30 mouse cellular contexts compared by ENCODE assay signal in genomic region chr13:19649824-19650223, GRCm38 (mm10). TPM values are rescaled to one million over a fixed set of nuclear protein-coding genes. Genes with fewer than 3 reads are reported as not detected.
DNase-seq lines count a peak whose midpoint lies in the region; ATAC-seq and TF ChIP-seq lines count a peak whose summit lies in the region.
"Had no signal": no experiment of that assay in that cellular context is flagged by ENCODE, and none has a peak within 500 bp of the region (broad histone marks: within the 10 kb centered on the region; RNA-seq: fewer than 3 reads in every experiment).

No protein-coding gene starts in this region.

- TF ChIP-seq EP300 in liver, postnatal 0 days (IDR thresholded peaks at IDR 0.05; ENCODE audit: low read depth): peak; percentile 96

- H3K4me1 ChIP-seq in liver, embryonic 11.5 days (replicated peaks; ENCODE audit: control insufficient read depth, insufficient read depth, low read length): no peaks in the 10 kb centered on the region
- peaks cover 3% of the 10 kb centered on the region; the same call in 1 of the 2 replicates for H3K4me1 ChIP-seq in liver, postnatal 0 days (ENCODE audit: insufficient read depth)
- H3K4me1 ChIP-seq: embryonic facial prominence, embryonic 12.5 days; forebrain, embryonic 15.5 days; heart, embryonic 12.5 days; hindbrain, embryonic 10.5 days; limb, embryonic 10.5 days had no signal

- no peaks in the 10 kb centered on the region for H3K36me3 ChIP-seq in liver, embryonic 11.5 days (ENCODE audit: control insufficient read depth, insufficient read depth, low read length)
- H3K36me3 ChIP-seq in liver, postnatal 0 days (replicated peaks; ENCODE audit: insufficient read depth, low read length): no peaks in the 10 kb centered on the region
- H3K36me3 ChIP-seq: embryonic facial prominence, embryonic 12.5 days; forebrain, embryonic 15.5 days; heart, embryonic 12.5 days; hindbrain, embryonic 10.5 days; limb, embryonic 10.5 days had no signal

- WGBS in liver, embryonic 11.5 days: 55% methylated on average over 2 of the region's 2 CpGs
- 66% methylated on average over 2 of the region's 2 CpGs for WGBS in liver, postnatal 0 days (ENCODE audit: insufficient replicate concordance)

- H3K27me3 ChIP-seq in liver, embryonic 11.5 days (replicated peaks; ENCODE audit: control insufficient read depth, insufficient read depth, low read length): no peaks in the 10 kb centered on the region
- no peaks in the 10 kb centered on the region for H3K27me3 ChIP-seq in liver, postnatal 0 days (ENCODE audit: insufficient read depth, low read length)
- H3K27me3 ChIP-seq: embryonic facial prominence, embryonic 12.5 days; forebrain, embryonic 15.5 days; heart, embryonic 12.5 days had no signal

- TF ChIP-seq CTCF in liver, postnatal 0 days (IDR thresholded peaks at IDR 0.05; ENCODE audit: low read depth): no peak

- H3K9ac ChIP-seq in liver, embryonic 11.5 days (ENCODE audit: low read depth, low read length): no peak overlapping the region
- H3K9ac ChIP-seq in liver, postnatal 0 days (replicated peaks): no peak overlapping the region
- H3K9ac ChIP-seq: embryonic facial prominence, embryonic 12.5 days; forebrain, embryonic 15.5 days; heart, embryonic 12.5 days had no signal

- H3K9me3 ChIP-seq in liver, embryonic 11.5 days (ENCODE audit: control insufficient read depth, low read length): no peaks in the 10 kb centered on the region
- no peaks in the 10 kb centered on the region for H3K9me3 ChIP-seq in liver, postnatal 0 days (ENCODE audit: low read length)
- H3K9me3 ChIP-seq: embryonic facial prominence, embryonic 12.5 days; forebrain, embryonic 15.5 days; heart, embryonic 12.5 days; hindbrain, embryonic 10.5 days; limb, embryonic 10.5 days had no signal

- DNase-seq in c-Kit-negative CD71-positive TER-119-positive erythroid progenitor cells, embryonic 14.5 days (ENCODE audit: low read depth, low spot score): peak; percentile 52
- peak; percentile 81 for DNase-seq in c-Kit-positive CD71-positive TER-119-positive erythroid progenitor cells, embryonic 14.5 days (ENCODE audit: low spot score)
- DNase-seq in liver, embryonic 11.5 days (ENCODE audit: low spot score): no peak
- no peak for DNase-seq in liver, postnatal 0 days
- no peak for DNase-seq in urinary bladder, postnatal 25 days (ENCODE audit: low spot score)
- no peak for DNase-seq in adrenal gland, postnatal 14 days
- no peak for DNase-seq in kidney, postnatal 14 days
- DNase-seq: adrenal gland, postnatal 10 days; cerebellum, adult 11-12 months; cerebellum, postnatal 10 days; gastrocnemius, postnatal 10 days; heart, postnatal 10 days; kidney, postnatal 36 days; right cerebral cortex, postnatal 4 days had no signal

- H3K4me2 ChIP-seq in liver, embryonic 11.5 days: no peak overlapping the region
- no peak overlapping the region for H3K4me2 ChIP-seq in liver, postnatal 0 days (ENCODE audit: low read depth, low read length)
- H3K4me2 ChIP-seq: embryonic facial prominence, embryonic 12.5 days; forebrain, embryonic 15.5 days; heart, embryonic 12.5 days had no signal

- peak; percentile 99 for ATAC-seq in liver, embryonic 11.5 days (replicated peaks; ENCODE audit: low FRiP score)
- peak; percentile 90 for ATAC-seq in liver, postnatal 0 days
- ATAC-seq: forebrain, embryonic 15.5 days; hindbrain, postnatal 0 days; intestine, embryonic 16.5 days; midbrain, embryonic 16.5 days had no signal

- no peak overlapping the region for H3K4me3 ChIP-seq in liver, embryonic 11.5 days (ENCODE audit: low read depth, low read length)
- H3K4me3 ChIP-seq in liver, postnatal 0 days (ENCODE audit: low read depth, low read length): no peak overlapping the region
- H3K4me3 ChIP-seq: embryonic facial prominence, embryonic 12.5 days; forebrain, embryonic 15.5 days; heart, embryonic 12.5 days; hindbrain, embryonic 10.5 days; limb, embryonic 10.5 days had no signal

- H3K27ac ChIP-seq in liver, embryonic 11.5 days (ENCODE audit: low read depth, low read length): no peak overlapping the region
- H3K27ac ChIP-seq in liver, postnatal 0 days (ENCODE audit: low read depth): no peak overlapping the region
- H3K27ac ChIP-seq: embryonic facial prominence, embryonic 12.5 days; forebrain, embryonic 15.5 days; hindbrain, embryonic 10.5 days; hindbrain, postnatal 0 days; limb, embryonic 10.5 days had no signal

RNA-seq across cellular contexts. Expression of gene Sfrp4, which starts 26.9 kb away (rescaled TPM):
- polyA plus RNA-seq in liver, embryonic 11.5 days (2014; fragmentation: Nextera tagmentation; extraction: Ambion mirVana): 1.0 and 1.2 TPM in 2 replicates
- 0.69 and 1.0 TPM in 2 replicates for polyA plus RNA-seq in liver, postnatal 0 days (2015; fragmentation: Nextera tagmentation; extraction: Ambion mirVana)
- 2.8 and 3.7 TPM in 2 replicates for total RNA-seq in adrenal gland, postnatal 14 days (2021)
- total RNA-seq: granulocyte monocyte progenitor cell, adult 5-6 weeks had no signal

RNA-seq across cellular contexts. Expression of gene Epdr1, which starts 30.1 kb away (rescaled TPM):
- polyA plus RNA-seq in liver, embryonic 11.5 days (2014; fragmentation: Nextera tagmentation; extraction: Ambion mirVana): 22.5 and 25.3 TPM in 2 replicates
- polyA plus RNA-seq in liver, postnatal 0 days (2015; fragmentation: Nextera tagmentation; extraction: Ambion mirVana): 8.0 and 8.7 TPM in 2 replicates
- total RNA-seq in adrenal gland, postnatal 14 days (2021): 13.4 and 15.6 TPM in 2 replicates

RNA-seq across cellular contexts. Expression of gene Nme8, which starts 47.8 kb away (rescaled TPM):
- not detected in 2 replicates for polyA plus RNA-seq in liver, embryonic 11.5 days (2014; fragmentation: Nextera tagmentation; extraction: Ambion mirVana)
- not detected in 2 replicates for polyA plus RNA-seq in liver, postnatal 0 days (2015; fragmentation: Nextera tagmentation; extraction: Ambion mirVana)
- not detected in 2 replicates for total RNA-seq in adrenal gland, postnatal 14 days (2021)
- total RNA-seq: adrenal gland, postnatal 10 days; gastrocnemius, postnatal 10 days; granulocyte monocyte progenitor cell, adult 5-6 weeks; hindbrain, postnatal 0 days; layer of hippocampus, postnatal 10 days; left cerebral cortex, adult 8-10 months; liver, adult 2 months had no signal
- polyA plus RNA-seq: C2C12; embryonic facial prominence, embryonic 12.5 days; forebrain, embryonic 15.5 days; heart, embryonic 12.5 days; hindbrain, embryonic 10.5 days; intestine, embryonic 16.5 days; kidney, embryonic 14.5 days; limb, embryonic 10.5 days; liver, adult 2 months; neural tube, embryonic 14.5 days; thymus, postnatal 0 days had no signal

Comparison
In these comparisons a context has a peak if more than half of its experiments do, and no peak if none do; other contexts are left out.
1. DNase-seq: peak in c-Kit-negative CD71-positive TER-119-positive erythroid progenitor cells, embryonic 14.5 days (single experiment) and c-Kit-positive CD71-positive TER-119-positive erythroid progenitor cells, embryonic 14.5 days (single experiment); none in liver, embryonic 11.5 days (single experiment), liver, postnatal 0 days (single experiment), urinary bladder, postnatal 25 days (single experiment), adrenal gland, postnatal 14 days (single experiment) and kidney, postnatal 14 days (single experiment).